Mouse (Mus musculus): ENCODE data around the gene Ptprd. TPM values are rescaled to one million over a fixed set of nuclear protein-coding genes. Genes with fewer than 3 reads are reported as not detected.

Ptprd gene
- under 1 TPM in 1 of 3 experiments, not detected in 2; 0.05 TPM for polyA plus RNA-seq (2017; shearing (Covaris generic))

- no peak for ATAC-seq
Observed at GRCm38 (mm10) chr4:78211529-78212494, at the start of gene Ptprd. Gene Ptprd (minus strand): TSS chr4:78211961.

- ATAC-seq, result no peak
Observed at GRCm38 (mm10) chr4:78235820-78236219, 24.1 kb upstream of the Ptprd start.

GRCm38 (mm10) chr4:78235316-78235715 lies 23.6 kb upstream of the Ptprd start:
- ATAC-seq, result no peak

DNA sequence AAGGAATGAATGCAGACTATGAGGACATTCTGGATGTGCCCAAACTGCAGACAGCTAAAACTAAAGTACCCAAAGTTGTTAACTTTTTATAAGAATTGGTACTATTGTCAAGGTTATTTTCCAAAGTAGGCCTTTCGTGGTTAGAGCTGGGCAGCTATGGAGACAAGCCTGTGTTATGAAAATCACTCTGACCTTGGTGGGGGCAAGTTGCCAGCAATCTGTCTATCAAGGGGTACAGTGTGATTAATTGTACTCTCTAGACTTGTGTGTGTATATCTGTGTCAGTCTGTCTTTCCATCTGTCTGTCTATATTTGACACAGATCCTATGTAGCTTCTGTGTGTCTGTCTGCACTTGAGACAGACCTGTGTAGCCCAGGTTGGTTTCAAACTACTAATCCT lies 22.9 kb upstream of the Ptprd start:
- no peak for ATAC-seq

DNA sequence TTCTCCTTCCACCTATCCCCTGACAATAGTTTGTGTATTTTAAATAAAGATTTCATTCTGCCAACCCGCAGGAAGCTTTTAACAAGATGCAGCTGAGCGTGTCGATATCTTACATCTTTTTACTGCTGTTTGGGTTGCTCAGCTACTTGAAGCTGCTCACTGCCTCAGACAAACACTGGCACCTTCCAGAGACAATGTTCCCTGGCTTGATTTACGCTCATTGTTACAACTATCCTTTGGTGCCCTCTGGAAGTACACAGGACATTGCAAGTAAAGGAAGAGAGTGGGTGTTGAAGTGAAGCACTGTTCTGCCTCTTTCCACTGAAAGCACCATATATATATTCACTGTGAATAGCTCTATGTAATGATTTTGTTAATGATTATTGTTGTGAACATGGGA lies 2.2 kb upstream of the Ptprd start:
- ATAC-seq, result no peak

- no peak for ATAC-seq
Observed at GRCm38 (mm10) chr4:78212941-78213340, 1.2 kb upstream of the Ptprd start.

DNA sequence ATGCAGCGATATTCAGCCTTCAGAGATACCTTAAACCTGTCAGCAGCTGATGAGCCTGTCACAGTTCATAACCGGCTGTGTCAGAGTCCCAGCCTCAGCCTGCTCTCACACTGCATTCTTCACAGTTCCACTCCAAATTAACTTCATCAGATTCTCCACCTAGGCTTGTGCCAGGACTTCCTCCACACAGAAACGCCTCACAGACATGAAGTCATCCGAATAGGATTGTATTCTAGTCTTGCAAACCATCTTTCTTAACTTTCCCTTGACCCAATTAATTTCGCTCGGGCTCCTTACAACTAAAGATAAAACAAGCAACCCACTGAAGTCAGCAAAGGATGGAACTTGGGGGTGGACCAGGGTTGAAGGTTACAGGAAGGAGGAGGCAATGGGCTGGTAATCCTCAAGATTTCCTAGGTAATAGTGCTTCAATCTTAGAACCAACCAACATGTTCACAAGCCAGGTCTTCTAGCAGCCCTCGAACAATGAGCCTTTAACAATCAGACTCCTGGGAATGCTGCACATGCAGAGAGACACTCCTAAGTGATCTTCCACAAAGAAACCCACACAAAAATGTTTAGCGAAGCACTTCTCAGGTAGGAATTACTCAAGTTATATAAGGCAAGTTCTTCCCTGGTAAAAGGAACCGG lies 758 bp downstream of the Ptprd start:
- ATAC-seq, result no peak

GRCm38 (mm10) chr4:78205018-78205417 lies 6.7 kb downstream of the Ptprd start:
- no peak for ATAC-seq

DNA sequence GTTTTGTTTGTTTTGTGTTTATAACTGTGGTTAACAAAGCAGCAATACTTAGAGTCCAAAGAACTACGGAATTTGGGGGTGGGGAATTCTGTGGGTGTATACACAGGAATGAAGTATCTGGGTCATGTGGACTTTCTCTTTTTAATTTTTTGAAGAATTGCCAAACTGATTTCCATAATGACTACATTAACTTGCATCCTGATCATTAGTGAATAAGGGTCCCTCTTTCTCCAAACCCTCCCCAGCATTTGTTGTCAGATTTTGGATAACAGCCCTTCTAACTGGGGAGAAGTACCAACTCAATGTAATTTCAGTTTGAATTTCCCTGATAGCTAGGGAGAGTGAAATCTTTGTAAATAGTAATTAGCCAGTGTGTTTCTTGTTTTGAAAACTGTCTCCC lies 43.3 kb downstream of the Ptprd start:
- no peak for ATAC-seq

DNA sequence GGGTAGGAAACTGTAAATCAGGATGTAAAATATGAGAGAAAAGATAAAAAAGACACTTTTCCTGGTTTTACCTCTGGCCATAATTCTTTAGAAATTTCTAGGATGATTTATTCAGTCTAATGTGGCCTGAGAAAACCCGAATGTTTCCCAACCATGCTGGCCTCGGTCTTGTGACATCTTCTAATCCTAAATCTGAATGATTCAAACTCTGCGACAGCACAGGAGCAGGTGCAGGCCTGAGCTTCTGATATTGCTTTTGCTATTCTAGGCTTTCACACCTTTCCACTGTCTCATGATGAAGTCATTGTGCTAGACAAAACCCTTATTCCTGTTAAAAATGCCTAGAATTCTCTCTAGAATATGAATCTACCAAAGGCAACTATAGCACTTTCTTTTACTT lies 51.3 kb downstream of the Ptprd start:
- ATAC-seq, result no peak

- ATAC-seq, result no peak
Observed at GRCm38 (mm10) chr4:78150561-78150960, 61.2 kb downstream of the Ptprd start.

GRCm38 (mm10) chr4:78142767-78143148 lies 69.0 kb downstream of the Ptprd start:
- ATAC-seq, result no peak

GRCm38 (mm10) chr4:78142088-78142766 lies 69.5 kb downstream of the Ptprd start:
- ATAC-seq, result no peak

- ATAC-seq, result no peak
Observed at GRCm38 (mm10) chr4:78110898-78111297, 100.9 kb downstream of the Ptprd start.

- no peak for ATAC-seq
Observed at GRCm38 (mm10) chr4:78097526-78097925, 114.2 kb downstream of the Ptprd start.

DNA sequence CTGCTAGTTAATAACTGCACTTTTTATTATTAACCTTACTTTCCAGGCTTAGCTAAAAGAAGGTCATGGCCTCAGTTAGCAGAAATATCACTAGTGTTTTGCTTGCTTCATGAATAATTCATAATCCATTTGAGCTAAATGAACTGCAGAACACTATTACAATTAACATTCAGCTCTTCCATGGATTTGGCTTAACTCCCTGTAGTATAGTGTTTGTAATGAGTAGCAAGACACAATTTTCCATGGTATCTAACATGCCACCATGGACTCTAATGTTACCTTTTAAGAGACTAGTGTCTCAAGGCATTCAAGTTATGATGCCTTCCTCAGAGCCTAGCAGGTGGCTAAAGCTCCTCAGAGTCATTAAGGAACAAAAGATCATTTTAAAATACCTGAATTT lies 129.0 kb downstream of the Ptprd start:
- ATAC-seq, result no peak

GRCm38 (mm10) chr4:78077499-78077898 lies 134.3 kb downstream of the Ptprd start:
- no peak for ATAC-seq

DNA sequence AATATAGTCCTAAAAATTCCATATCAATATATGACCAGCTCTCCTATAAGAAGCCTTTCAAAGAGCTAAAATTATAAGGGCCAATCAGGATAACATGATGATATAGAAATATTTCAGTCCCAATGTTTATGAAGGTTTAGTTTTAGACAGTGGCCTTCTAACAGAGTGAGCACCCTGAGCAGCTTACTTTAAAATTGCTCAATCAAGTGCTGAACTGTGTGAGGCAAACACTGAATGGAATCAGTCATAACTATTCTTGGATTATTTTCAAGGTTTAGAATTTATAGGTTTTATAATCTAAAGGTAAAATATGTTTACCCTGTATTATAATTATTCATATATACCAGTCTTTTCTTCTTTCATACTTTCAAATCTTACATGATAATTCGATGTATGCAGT lies 134.7 kb downstream of the Ptprd start:
- ATAC-seq, result no peak

DNA sequence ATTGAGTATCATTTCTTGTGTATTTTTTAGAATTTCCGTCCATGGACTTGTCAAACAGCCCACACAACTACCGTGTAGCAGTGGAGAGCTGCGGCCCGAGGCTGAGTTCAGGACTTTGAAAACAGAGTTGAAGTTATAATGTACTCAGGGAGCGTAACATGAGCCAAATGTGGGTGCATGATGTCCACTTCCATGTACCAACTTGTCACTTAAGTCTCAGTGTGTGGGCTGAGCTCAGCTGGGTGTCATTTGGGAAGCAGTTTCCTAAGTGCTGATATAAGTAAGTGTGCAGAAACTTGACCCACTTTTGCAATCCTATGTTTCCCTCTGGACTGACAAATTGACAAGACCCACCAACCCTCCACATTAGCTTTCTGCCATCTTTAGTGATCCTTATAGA lies 173.4 kb downstream of the Ptprd start:
- no peak for ATAC-seq

GRCm38 (mm10) chr4:78002065-78002464 lies 209.7 kb downstream of the Ptprd start:
- ATAC-seq, result no peak

- ATAC-seq, result no peak
Observed at GRCm38 (mm10) chr4:77992709-77993108, 219.1 kb downstream of the Ptprd start.

GRCm38 (mm10) chr4:77982094-77982493 lies 229.7 kb downstream of the Ptprd start:
- no peak for ATAC-seq

DNA sequence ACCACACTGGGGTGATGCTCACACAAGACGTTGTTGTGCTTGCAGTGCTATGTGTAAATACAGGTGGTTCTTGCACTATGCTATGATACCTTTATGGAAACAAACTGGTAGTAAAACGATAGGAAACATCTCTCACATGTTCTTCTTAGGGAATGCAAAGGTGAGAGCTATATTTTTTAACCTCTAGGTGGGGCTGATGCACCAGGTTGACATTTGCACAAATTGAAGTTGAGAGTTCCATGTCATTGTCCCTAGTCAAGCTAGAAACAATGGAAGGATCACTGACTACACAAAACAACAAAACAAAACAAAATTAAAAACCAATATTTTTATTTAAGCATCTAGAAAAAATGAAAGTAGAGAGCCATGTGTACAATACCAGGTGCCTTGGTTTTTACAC lies 250.1 kb downstream of the Ptprd start:
- no peak for ATAC-seq
